Mouse (Mus musculus): Measurements from ENCODE around the gene Dnm2. TPM values are rescaled to one million over a fixed set of nuclear protein-coding genes. Genes with fewer than 3 reads are reported as not detected.
A peak's percentile ranks its signal among the peaks of the same experiment; 100 is the strongest.

The Dnm2 gene
- polyA plus RNA-seq, 1 experiment from 2014 or later: 81.4 TPM

GRCm38 (mm10) chr9:21498284-21498902 lies 73.7 kb downstream of the Dnm2 start:
- Histone ChIP-seq H3K36me3 (ENCODE audit: control insufficient read depth, insufficient read depth, low read length) (peaks cover 14% of the 10 kb centered on the region), H3K4me1 (ENCODE audit: control insufficient read depth, insufficient read depth, low read length) (no peaks in the 10 kb centered on the region), H3K9ac (ENCODE audit: low read length) (no peak overlapping the region), H3K27ac (ENCODE audit: low read length) (no peak overlapping the region), H3K4me3 (replicated peaks; ENCODE audit: low read length) (no peak overlapping the region), H3K9me3 (replicated peaks; ENCODE audit: control insufficient read depth, low read length) (no peaks in the 10 kb centered on the region), H3K4me2 (ENCODE audit: low read depth, low read length) (no peak overlapping the region), H3K27me3 (ENCODE audit: control insufficient read depth, insufficient read depth, low read length) (no peaks in the 10 kb centered on the region)
- no peak for ATAC-seq (ENCODE audit: insufficient read depth, low FRiP score)
- WGBS: 88% methylated on average over 12 of the region's 12 CpGs

DNA sequence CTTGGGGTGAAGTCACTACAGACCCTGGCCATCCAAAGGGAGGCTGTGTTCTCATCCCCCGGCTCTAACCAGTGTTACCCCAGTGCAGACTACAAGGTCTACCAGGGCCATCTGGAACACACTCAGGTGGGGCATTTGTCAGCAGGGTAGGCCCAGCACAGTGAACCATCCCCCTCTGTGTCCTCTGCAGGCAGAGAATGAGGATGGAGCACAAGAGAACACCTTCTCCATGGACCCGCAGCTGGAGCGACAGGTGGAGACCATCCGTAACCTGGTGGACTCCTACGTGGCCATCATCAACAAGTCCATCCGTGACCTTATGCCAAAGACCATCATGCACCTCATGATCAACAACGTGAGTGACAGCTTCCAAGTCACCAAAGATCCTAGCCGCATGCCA lies 78.6 kb downstream of the Dnm2 start:
- Histone ChIP-seq H3K27me3 (ENCODE audit: control insufficient read depth, insufficient read depth, low read length) (no peaks in the 10 kb centered on the region), H3K4me2 (ENCODE audit: low read depth, low read length) (no peak overlapping the region), H3K27ac (ENCODE audit: low read length) (no peak overlapping the region), H3K9ac (ENCODE audit: low read length) (no peak overlapping the region), H3K4me3 (replicated peaks; ENCODE audit: low read length) (no peak overlapping the region), H3K4me1 (ENCODE audit: control insufficient read depth, insufficient read depth, low read length) (no peaks in the 10 kb centered on the region), H3K9me3 (replicated peaks; ENCODE audit: control insufficient read depth, low read length) (no peaks in the 10 kb centered on the region), H3K36me3 (ENCODE audit: control insufficient read depth, insufficient read depth, low read length) (peaks cover 23% of the 10 kb centered on the region)
- ATAC-seq (ENCODE audit: insufficient read depth, low FRiP score): no peak
- WGBS: 94% methylated on average over 8 of the region's 8 CpGs

DNA sequence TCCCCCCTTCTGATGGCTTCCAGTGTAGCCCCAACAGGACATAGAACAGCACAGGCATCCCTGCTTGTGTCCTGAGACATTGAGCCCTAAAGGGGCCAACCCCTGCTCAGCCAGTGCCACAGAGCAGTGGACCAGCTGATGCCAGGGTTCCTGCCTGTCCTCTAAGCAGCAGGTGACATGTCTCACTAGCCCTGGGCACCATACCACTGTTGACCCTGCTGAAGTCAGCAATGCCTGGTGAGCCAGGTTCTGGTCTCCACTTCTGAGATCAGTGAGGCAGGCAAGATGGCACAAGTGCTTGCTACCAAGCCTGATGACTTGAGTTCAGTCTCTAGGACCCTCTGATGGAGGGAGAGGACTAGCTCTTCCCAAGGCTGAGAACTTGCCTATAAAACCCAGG lies 81.1 kb downstream of the Dnm2 start:
- H3K4me3 ChIP-seq (replicated peaks; ENCODE audit: low read length): no peak overlapping the region
- no peaks in the 10 kb centered on the region for H3K9me3 ChIP-seq (replicated peaks; ENCODE audit: control insufficient read depth, low read length)
- H3K27ac ChIP-seq (ENCODE audit: low read length): no peak overlapping the region
- no peak overlapping the region for H3K9ac ChIP-seq (ENCODE audit: low read length)
- no peaks in the 10 kb centered on the region for H3K27me3 ChIP-seq (ENCODE audit: control insufficient read depth, insufficient read depth, low read length)
- H3K4me2 ChIP-seq (ENCODE audit: low read depth, low read length): no peak overlapping the region
- H3K36me3 ChIP-seq (ENCODE audit: control insufficient read depth, insufficient read depth, low read length): peaks cover 18% of the 10 kb centered on the region; the same call in 1 of the 2 replicates
- peaks cover 7% of the 10 kb centered on the region for H3K4me1 ChIP-seq (ENCODE audit: control insufficient read depth, insufficient read depth, low read length)
- no peak for ATAC-seq (ENCODE audit: insufficient read depth, low FRiP score)

GRCm38 (mm10) chr9:21507753-21508430 lies 83.2 kb downstream of the Dnm2 start:
- Histone ChIP-seq H3K4me3 (replicated peaks; ENCODE audit: low read length) (no peak overlapping the region), H3K9me3 (replicated peaks; ENCODE audit: control insufficient read depth, low read length) (no peaks in the 10 kb centered on the region), H3K27ac (ENCODE audit: low read length) (no peak overlapping the region), H3K4me1 (ENCODE audit: control insufficient read depth, insufficient read depth, low read length) (peaks cover 11% of the 10 kb centered on the region), H3K27me3 (ENCODE audit: control insufficient read depth, insufficient read depth, low read length) (no peaks in the 10 kb centered on the region), H3K9ac (ENCODE audit: low read length) (no peak overlapping the region), H3K4me2 (ENCODE audit: low read depth, low read length) (no peak overlapping the region), H3K36me3 (ENCODE audit: control insufficient read depth, insufficient read depth, low read length) (peaks cover 18% of the 10 kb centered on the region; the same call in 1 of the 2 replicates)
- ATAC-seq (ENCODE audit: insufficient read depth, low FRiP score): no peak
- WGBS: 94% methylated on average over 15 of the region's 15 CpGs

DNA sequence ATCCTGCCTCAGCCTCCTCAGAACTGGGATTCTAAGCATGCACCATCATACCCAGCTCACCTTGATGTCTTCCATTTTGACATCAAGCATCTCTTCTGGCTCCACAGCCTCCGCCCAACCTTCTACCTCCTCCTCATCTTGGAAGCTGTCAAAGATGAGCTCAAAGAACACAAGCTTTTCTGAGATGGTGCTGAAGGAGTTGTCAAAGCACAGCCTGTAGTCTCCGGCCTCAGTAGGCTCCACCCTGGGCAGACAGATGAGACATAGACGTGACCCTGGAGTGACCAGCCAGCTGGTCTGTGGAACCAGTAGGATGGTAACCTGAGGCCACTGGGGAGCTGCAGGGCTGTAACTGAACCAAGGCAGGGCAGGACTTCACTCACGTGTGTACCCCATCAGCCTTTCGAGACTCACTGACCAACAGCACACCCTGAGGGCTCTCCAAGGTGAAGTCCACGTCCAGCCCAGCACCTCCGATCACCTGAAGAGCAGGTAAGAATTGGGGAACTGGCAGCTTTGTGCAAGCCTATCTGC lies 84.2 kb downstream of the Dnm2 start:
- Histone ChIP-seq H3K9me3 (replicated peaks; ENCODE audit: control insufficient read depth, low read length) (0 out of 2 replicates have a peak, but pooled peaks cover 3% of the 10 kb centered on the region), H3K4me1 (ENCODE audit: control insufficient read depth, insufficient read depth, low read length) (peaks cover 11% of the 10 kb centered on the region), H3K27ac (ENCODE audit: low read length) (no peak overlapping the region), H3K4me2 (ENCODE audit: low read depth, low read length) (peak overlapping the region; percentile 68), H3K9ac (ENCODE audit: low read length) (peak overlapping the region; percentile 82), H3K36me3 (ENCODE audit: control insufficient read depth, insufficient read depth, low read length) (peaks cover 18% of the 10 kb centered on the region; the same call in 1 of the 2 replicates), H3K4me3 (replicated peaks; ENCODE audit: low read length) (peak overlapping the region; percentile 74), H3K27me3 (ENCODE audit: control insufficient read depth, insufficient read depth, low read length) (no peaks in the 10 kb centered on the region)
- ATAC-seq (ENCODE audit: insufficient read depth, low FRiP score): no peak
- WGBS: 79% methylated on average over 7 of the region's 7 CpGs

DNA sequence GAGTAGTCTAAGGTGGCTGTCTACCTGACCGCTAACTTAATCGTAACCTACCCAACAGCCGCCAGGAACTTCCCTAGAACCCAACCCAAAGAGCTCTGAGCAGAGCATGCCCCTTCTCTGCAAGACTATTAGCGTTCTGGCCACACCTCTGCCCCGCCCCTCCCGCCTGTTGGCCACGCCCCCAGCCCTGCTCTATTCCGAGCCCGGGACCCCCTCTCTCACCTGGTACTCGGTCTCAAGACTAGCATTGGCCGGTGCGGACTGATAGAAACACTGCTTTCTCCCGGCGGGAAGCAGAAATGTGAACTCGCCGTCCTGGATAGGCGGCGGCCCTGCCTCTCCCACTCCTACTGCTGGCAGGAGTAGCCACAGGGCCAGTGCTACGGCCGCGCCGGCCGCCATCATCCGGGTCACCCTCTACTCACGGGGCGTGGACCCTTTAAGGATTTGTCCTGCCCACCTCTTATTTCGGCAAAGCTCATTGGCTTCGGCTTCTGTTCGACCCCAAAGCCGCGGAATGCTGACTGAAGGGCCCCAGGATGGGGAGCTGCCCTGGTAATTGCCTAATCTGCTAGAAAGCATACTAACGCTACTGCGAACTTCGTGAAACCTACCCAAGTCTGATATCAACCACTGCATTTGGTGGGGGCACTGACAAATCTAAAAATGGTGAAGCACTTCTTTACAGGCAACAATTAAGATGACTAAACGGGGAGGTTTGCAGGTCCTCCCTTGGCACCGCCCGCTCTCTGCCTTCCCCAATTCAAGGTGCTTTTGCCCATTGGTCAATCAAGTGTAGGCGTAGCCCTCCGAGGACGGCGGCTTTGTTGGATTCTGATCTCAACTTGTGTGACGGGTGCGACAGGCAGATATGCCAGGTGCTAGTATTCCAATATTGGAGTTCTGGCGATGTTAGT lies 85.3 kb downstream of the Dnm2 start, which contains the start of gene Tmed1:
Tmed1 (minus strand) TSS at position 481 of the 917 bp plus-strand sequence.
- ATAC-seq (ENCODE audit: insufficient read depth, low FRiP score): peak; percentile 96
- H3K36me3 ChIP-seq (ENCODE audit: control insufficient read depth, insufficient read depth, low read length): peaks cover 18% of the 10 kb centered on the region; the same call in 1 of the 2 replicates
- H3K9me3 ChIP-seq (replicated peaks; ENCODE audit: control insufficient read depth, low read length): 0 out of 2 replicates have a peak, but pooled peaks cover 3% of the 10 kb centered on the region
- H3K27me3 ChIP-seq (ENCODE audit: control insufficient read depth, insufficient read depth, low read length): no peaks in the 10 kb centered on the region
- peak within 1 kb of the TSS; percentile 94 for H3K27ac ChIP-seq (ENCODE audit: low read length)
- under 1% methylated on average over 44 of the region's 44 CpGs for WGBS
- H3K4me3 ChIP-seq (replicated peaks; ENCODE audit: low read length): peak within 1 kb of the TSS; percentile 74
- H3K9ac ChIP-seq (ENCODE audit: low read length): peak within 1 kb of the TSS; percentile 82
- peak within 1 kb of the TSS; percentile 68 for H3K4me2 ChIP-seq (ENCODE audit: low read depth, low read length)
- H3K4me1 ChIP-seq (ENCODE audit: control insufficient read depth, insufficient read depth, low read length): peaks cover 11% of the 10 kb centered on the region

DNA sequence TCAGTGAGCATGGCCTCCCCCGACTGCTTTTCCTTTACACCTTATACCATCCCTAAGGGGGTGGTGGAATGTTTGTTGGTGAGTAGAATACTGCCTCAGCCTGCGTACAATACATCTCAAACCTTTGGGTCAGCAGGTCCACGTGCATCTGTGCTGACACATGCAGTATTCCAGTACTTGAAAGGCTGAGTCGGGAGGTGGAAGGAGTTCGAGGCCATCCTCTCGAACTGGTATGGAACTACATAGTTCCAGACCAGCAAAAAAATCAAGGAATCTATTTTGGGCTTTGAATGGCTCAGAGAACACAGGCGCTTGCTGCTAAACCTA lies 85.9 kb downstream of the Dnm2 start:
- peaks cover 11% of the 10 kb centered on the region for H3K4me1 ChIP-seq (ENCODE audit: control insufficient read depth, insufficient read depth, low read length)
- no peak for ATAC-seq (ENCODE audit: insufficient read depth, low FRiP score)
- peak overlapping the region; percentile 74 for H3K4me3 ChIP-seq (replicated peaks; ENCODE audit: low read length)
- H3K9ac ChIP-seq (ENCODE audit: low read length): peak overlapping the region; percentile 82
- 3% methylated on average over 7 of the region's 7 CpGs for WGBS
- peak overlapping the region; percentile 68 for H3K4me2 ChIP-seq (ENCODE audit: low read depth, low read length)
- peak overlapping the region; percentile 94 for H3K27ac ChIP-seq (ENCODE audit: low read length)
- H3K9me3 ChIP-seq (replicated peaks; ENCODE audit: control insufficient read depth, low read length): 0 out of 2 replicates have a peak, but pooled peaks cover 3% of the 10 kb centered on the region
- peaks cover 17% of the 10 kb centered on the region; the same call in 1 of the 2 replicates for H3K36me3 ChIP-seq (ENCODE audit: control insufficient read depth, insufficient read depth, low read length)
- H3K27me3 ChIP-seq (ENCODE audit: control insufficient read depth, insufficient read depth, low read length): no peaks in the 10 kb centered on the region

DNA sequence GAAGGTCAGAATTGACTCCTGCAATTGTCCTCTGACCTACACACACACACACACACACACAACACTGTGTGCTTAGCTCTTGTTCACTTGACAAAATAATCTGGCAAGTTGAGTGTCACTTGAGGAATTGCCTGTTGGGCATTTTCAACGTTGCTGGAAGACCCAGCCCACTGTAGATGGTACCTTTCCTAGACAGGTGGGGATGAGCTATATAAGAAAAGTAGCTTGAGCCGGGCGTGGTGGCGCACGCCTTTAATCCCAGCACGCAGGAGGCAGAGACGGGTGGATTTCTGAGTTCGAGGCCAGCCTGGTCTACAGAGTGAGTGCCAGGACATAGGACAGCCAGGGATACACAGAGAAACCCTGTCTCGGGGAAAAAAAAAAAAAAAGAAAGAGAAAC lies 86.3 kb downstream of the Dnm2 start:
- Histone ChIP-seq H3K4me2 (ENCODE audit: low read depth, low read length) (peak overlapping the region; percentile 68), H3K36me3 (ENCODE audit: control insufficient read depth, insufficient read depth, low read length) (peaks cover 13% of the 10 kb centered on the region; the same call in 1 of the 2 replicates), H3K4me1 (ENCODE audit: control insufficient read depth, insufficient read depth, low read length) (peaks cover 11% of the 10 kb centered on the region), H3K27me3 (ENCODE audit: control insufficient read depth, insufficient read depth, low read length) (no peaks in the 10 kb centered on the region), H3K9me3 (replicated peaks; ENCODE audit: control insufficient read depth, low read length) (0 out of 2 replicates have a peak, but pooled peaks cover 3% of the 10 kb centered on the region), H3K27ac (ENCODE audit: low read length) (peak overlapping the region; percentile 94; the same call in 1 of the 2 replicates), H3K9ac (ENCODE audit: low read length) (peak overlapping the region; percentile 82; the same call in 1 of the 2 replicates), H3K4me3 (replicated peaks; ENCODE audit: low read length) (peak overlapping the region; percentile 74)
- 73% methylated on average over 9 of the region's 9 CpGs for WGBS
- no peak for ATAC-seq (ENCODE audit: insufficient read depth, low FRiP score)

Measured in stomach, embryonic 16.5 days (tissue).